Mouse (Mus musculus) erythroblast, embryonic 14.5 days (primary cell): ENCODE results near the gene Tfpi. TPM values are rescaled to one million over a fixed set of nuclear protein-coding genes. Genes with fewer than 3 reads are reported as not detected.
"Not testable (repeated sequence)": the region's sequence is repeated elsewhere in the genome, so short reads cannot be mapped to it uniquely, and the experiment has no call there.

Experiments
- H3K27me3 ChIP-seq: 2 replicates; pipeline ENCODE4 v1.6.1; 2012; ENCODE audit warnings: inconsistent platforms; ENCODE audit not compliant: control insufficient read depth
- H3K36me3 ChIP-seq: 2 replicates; pipeline ENCODE4 v1.6.1; 2012; ENCODE audit warnings: mild to moderate bottlenecking, inconsistent platforms; ENCODE audit not compliant: control insufficient read depth
- H3K4me1 ChIP-seq: 2 replicates; pipeline ENCODE4 v1.6.1; 2012; ENCODE audit warnings: inconsistent platforms; ENCODE audit not compliant: control insufficient read depth
- H3K4me3 ChIP-seq: replicated peaks from 2 replicates; pipeline ENCODE3; 2012; ENCODE audit warnings: moderate library complexity, mild to moderate bottlenecking, inconsistent platforms
- H3K9me3 ChIP-seq: 2 replicates; pipeline ENCODE4 v1.6.1; 2012; ENCODE audit warnings: low read length, inconsistent platforms, mixed read lengths; ENCODE audit not compliant: control insufficient read depth
- GATA1 ChIP-seq: IDR thresholded peaks from 2 replicates; pipeline ENCODE4 v1.6.1; 2012; ENCODE audit warnings: low read length, inconsistent platforms, mixed read lengths
- TAL1 ChIP-seq: IDR thresholded peaks from 3 replicates; pipeline ENCODE4 v1.6.1; 2012; ENCODE audit warnings: low read length, inconsistent platforms, mixed read lengths
- polyA plus RNA-seq: library from polyadenylated mRNA; stranded (reverse); fragments of >175 nt; gene quantifications from 2 replicates; pipeline ENCODE4 v1.2.3, GENCODE M21; 2012

The Tfpi gene
- polyA plus RNA-seq, 1 experiment, result not detected

GRCm38 (mm10) chr2:84425138-84425537, 51.4 kb downstream of the Tfpi start, which contains the start of gene Calcrl:
TSS of gene Calcrl (minus strand) at chr2:84425411.
- Histone ChIP-seq H3K4me3 (peak within 1 kb of the TSS; percentile 50), H3K4me1 (peaks cover 6% of the 10 kb centered on the region), H3K36me3 (no peaks in the 10 kb centered on the region), H3K9me3 (no peaks in the 10 kb centered on the region), H3K27me3 (no peaks in the 10 kb centered on the region)
- TF ChIP-seq TAL1 (no peak), GATA1 (no peak)

DNA sequence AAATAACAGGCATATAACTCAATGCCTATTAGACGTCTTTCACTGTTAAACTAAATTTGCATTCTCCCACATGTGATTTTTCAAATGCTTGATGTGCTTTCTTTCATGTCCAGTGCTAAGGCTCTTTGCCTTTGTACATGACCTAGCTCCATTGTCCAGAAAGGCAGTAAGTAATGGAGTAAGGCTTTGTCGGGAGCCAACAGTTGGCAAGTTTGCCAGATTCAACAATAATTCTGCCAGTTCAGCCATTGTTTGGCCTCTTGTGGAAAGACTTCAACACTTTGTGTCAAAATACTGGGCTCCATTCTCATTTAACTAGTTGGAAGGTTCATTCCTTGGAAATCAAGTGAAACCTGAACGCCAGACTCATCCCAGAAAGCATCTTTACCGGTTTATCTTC, 60.1 kb downstream of the Tfpi start:
- no peaks in the 10 kb centered on the region for H3K9me3 ChIP-seq
- H3K4me3 ChIP-seq, result no peak overlapping the region
- TF ChIP-seq GATA1 (no peak), TAL1 (no peak)
- H3K4me1 ChIP-seq, result no peaks in the 10 kb centered on the region
- H3K36me3 ChIP-seq, result no peaks in the 10 kb centered on the region
- no peaks in the 10 kb centered on the region for H3K27me3 ChIP-seq

DNA sequence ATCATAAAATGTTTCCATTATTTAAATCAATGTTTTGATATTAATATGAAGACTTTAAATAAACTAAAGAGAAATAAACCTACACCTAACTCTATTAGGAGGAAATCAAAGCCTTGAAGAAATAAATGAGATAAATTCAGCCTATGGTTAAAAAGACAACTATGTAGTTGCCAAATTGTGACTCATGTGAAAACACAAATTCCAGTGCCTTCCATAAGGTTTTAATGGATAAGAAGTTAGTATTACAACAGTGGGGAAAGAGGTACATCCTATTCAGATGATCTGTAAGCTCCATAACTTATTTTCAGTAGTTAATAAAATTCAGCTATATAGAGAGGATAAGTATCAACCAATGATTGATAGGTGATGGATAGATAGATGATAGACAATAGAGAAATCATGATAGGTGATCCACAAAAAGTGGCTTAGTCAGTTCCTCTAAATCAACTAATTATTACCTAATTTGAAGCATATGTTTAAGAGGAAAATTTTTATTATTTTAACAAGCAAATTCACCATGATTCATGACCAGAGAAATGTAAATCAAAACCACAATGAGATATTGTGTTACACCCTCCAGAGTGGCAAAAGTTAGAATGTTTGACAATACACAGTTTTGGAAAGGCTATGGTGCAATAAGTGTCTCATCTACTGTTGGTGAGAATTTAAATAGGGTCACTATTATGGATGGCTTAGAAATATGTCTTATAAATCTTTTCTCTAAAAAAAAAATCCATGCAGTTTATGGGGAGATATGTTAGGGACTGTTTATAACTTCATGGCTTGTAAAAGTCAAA, 66.6 kb downstream of the Tfpi start:
- Histone ChIP-seq H3K4me1 (no peaks in the 10 kb centered on the region), H3K9me3 (no peaks in the 10 kb centered on the region), H3K27me3 (no peaks in the 10 kb centered on the region), H3K36me3 (no peaks in the 10 kb centered on the region), H3K4me3 (no peak overlapping the region)
- TF ChIP-seq GATA1 (no peak), TAL1 (no peak)

- H3K4me1 ChIP-seq, result no peaks in the 10 kb centered on the region
- no peaks in the 10 kb centered on the region for H3K9me3 ChIP-seq
- no peaks in the 10 kb centered on the region for H3K27me3 ChIP-seq
- TF ChIP-seq TAL1, result no peak
- TF ChIP-seq GATA1, result no peak
- H3K36me3 ChIP-seq, result no peaks in the 10 kb centered on the region
- H3K4me3 ChIP-seq, result no peak overlapping the region
Measured at GRCm38 (mm10) chr2:84404834-84405233, 71.7 kb downstream of the Tfpi start.

DNA sequence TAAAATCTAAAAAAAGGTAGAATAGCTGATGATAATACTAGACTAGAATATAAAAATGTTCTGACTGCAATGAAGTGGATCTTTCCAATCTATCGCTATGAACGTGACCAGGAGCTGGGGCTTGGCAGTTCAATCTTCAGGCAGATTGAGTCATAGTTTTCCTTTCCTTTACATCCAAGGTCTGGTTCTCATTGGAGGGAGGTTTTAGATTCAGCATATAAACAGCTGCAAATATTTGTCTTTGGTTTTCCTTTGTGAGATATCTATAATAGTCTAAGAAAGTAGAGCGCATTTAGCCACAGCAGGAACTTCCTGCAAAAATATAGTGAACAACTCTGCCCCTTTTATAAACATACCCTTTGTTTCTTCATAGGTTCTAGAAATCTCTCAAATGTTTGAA, 73.9 kb downstream of the Tfpi start:
- no peaks in the 10 kb centered on the region for H3K9me3 ChIP-seq
- no peaks in the 10 kb centered on the region for H3K27me3 ChIP-seq
- H3K36me3 ChIP-seq, result no peaks in the 10 kb centered on the region
- H3K4me3 ChIP-seq, result no peak overlapping the region
- TF ChIP-seq GATA1 (no peak), TAL1 (no peak)
- no peaks in the 10 kb centered on the region for H3K4me1 ChIP-seq

DNA sequence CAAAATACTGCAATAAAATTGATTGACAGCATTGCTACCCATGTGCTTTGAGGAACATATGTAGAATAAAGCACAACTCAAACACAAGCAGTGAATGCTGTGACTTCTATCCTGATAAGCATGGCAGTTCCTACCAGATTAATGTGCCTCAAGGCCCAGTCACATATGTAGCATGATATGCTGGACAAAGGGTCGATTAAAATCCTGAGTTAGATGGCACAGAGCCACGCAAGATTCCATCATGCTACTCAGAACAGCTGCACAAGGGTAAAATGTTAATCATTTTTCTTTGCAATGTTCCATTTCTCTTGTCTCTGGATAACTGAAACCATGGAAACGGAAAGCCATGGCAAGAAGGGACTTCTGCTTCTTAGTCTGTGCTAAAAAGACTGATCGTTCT, 80.0 kb downstream of the Tfpi start:
- H3K9me3 ChIP-seq, result no peaks in the 10 kb centered on the region
- H3K36me3 ChIP-seq, result no peaks in the 10 kb centered on the region
- no peak overlapping the region for H3K4me3 ChIP-seq
- no peak for TF ChIP-seq GATA1
- TF ChIP-seq TAL1, result no peak
- no peaks in the 10 kb centered on the region for H3K4me1 ChIP-seq
- H3K27me3 ChIP-seq, result no peaks in the 10 kb centered on the region

DNA sequence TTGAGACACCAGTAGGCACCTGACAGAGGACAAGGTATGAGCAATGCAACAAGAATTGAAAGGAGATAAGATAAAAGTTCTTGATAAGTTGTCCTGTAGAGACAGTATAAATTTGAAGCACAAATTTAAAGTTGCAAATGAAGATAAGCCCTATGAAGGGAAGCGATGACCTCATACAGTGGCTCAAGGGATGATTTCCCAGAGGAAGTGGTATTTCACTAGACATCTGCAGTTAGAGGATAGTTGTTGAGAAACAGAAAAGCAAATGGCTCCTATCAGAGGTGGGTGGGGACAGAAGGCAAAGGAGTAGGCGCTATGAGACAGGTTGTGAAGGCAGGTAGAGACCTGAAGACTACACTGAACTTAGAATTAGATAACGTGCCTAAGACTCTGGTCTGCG, 83.3 kb downstream of the Tfpi start:
- no peak for TF ChIP-seq TAL1
- no peak for TF ChIP-seq GATA1
- Histone ChIP-seq H3K27me3 (no peaks in the 10 kb centered on the region), H3K9me3 (no peaks in the 10 kb centered on the region), H3K36me3 (no peaks in the 10 kb centered on the region), H3K4me1 (no peaks in the 10 kb centered on the region), H3K4me3 (no peak overlapping the region)

DNA sequence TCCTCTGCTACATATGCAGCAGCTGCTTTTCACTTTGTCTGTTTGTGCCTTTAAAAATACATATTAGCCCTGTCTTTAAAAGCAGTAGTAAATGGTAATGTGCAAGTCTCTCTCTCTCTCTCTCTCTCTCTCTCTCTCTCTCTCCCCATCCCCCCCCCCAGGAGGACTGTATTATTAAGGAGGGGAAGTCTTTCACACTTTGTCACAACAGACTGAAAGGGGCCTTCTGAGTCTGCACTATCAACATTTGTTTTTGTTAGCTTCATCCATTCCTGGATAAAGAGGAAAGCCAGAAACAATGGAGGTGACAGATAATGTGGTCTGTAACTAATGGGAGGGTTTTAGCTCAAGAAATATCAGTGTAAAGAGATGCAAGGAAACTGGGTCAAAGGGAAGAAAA, 87.5 kb downstream of the Tfpi start:
- Histone ChIP-seq H3K4me3 (no peak overlapping the region), H3K27me3 (no peaks in the 10 kb centered on the region), H3K4me1 (peaks cover 13% of the 10 kb centered on the region), H3K9me3 (no peaks in the 10 kb centered on the region), H3K36me3 (no peaks in the 10 kb centered on the region)
- TF ChIP-seq GATA1 (no peak), TAL1 (no peak)

GRCm38 (mm10) chr2:84388537-84388936, 88.0 kb downstream of the Tfpi start:
- peaks cover 13% of the 10 kb centered on the region for H3K4me1 ChIP-seq

DNA sequence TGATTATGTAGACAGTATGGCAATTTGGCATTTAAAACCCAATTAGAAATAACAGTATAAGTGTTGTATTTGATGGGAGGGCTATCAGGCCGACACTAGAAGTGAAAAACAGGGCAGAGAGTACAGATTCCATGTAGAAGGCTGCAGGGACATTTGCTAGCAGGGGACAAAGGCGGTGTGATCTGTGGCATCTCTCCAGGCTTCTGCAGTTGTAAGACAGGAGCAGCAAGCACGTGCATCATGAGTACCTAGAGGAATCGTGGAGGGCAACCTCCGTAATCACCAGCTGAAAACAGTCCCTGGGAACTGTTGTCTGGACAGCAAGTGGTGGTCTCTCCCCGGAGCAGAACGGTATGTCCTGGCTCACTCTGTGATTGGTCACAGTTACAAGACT, 88.6 kb downstream of the Tfpi start:
- Histone ChIP-seq H3K36me3 (no peaks in the 10 kb centered on the region), H3K4me1 (peaks cover 13% of the 10 kb centered on the region), H3K9me3 (no peaks in the 10 kb centered on the region), H3K27me3 (no peaks in the 10 kb centered on the region), H3K4me3 (peak overlapping the region; percentile 54)
- no peak for TF ChIP-seq TAL1
- no peak for TF ChIP-seq GATA1

More at GRCm38 (mm10) chr2:84388537-84388936, 88.0 kb downstream of the Tfpi start:
- not testable (repeated sequence) for H3K27me3 ChIP-seq, H3K9me3 ChIP-seq, H3K36me3 ChIP-seq, H3K4me3 ChIP-seq
